Mouse (Mus musculus) MEL (cell line): Measurements from ENCODE around the gene Foxq1. TPM values are rescaled to one million over a fixed set of nuclear protein-coding genes. Genes with fewer than 3 reads are reported as not detected.

Experiments used
- DNase-seq: peaks from one replicate; pipeline ENCODE4 v3.0.0; 2011; ENCODE audit warnings: low read depth, low spot score
- H3K27ac ChIP-seq: 2 replicates; pipeline ENCODE4 v1.5.1; 2012; ENCODE audit warnings: low read depth, mild to moderate bottlenecking, control low read depth, low read length, moderate library complexity; ENCODE audit not compliant: control insufficient read depth
- H3K27me3 ChIP-seq, 2 experiments: fragments of 150-350 bp in 1 of 2; sonication (generic) in 1 of 2; 2 replicates each; pipeline ENCODE4 v1.6.1; 2012; ENCODE audit warnings: low read length in 2 of 2, mild to moderate bottlenecking in 2 of 2, improper control_type of control experiment in 1 of 2, moderate library complexity in 1 of 2; ENCODE audit not compliant: insufficient read depth in 2 of 2, control insufficient read depth in 1 of 2
- H3K36me3 ChIP-seq, 2 experiments: 2 replicates each; pipeline ENCODE4 v1.6.1; 2012 to 2014; ENCODE audit warnings: low read length in 2 of 2, improper control_type of control experiment in 1 of 2, inconsistent platforms in 1 of 2, mild to moderate bottlenecking in 1 of 2; ENCODE audit not compliant: insufficient read depth in 2 of 2, control insufficient read depth in 1 of 2
- H3K4me1 ChIP-seq, 2 experiments: fragments of 150-350 bp in 1 of 2; sonication (generic) in 1 of 2; 2 replicates each; pipeline ENCODE4 v1.6.1; 2012; ENCODE audit warnings: low read length in 2 of 2, improper control_type of control experiment in 1 of 2, mild to moderate bottlenecking in 1 of 2; ENCODE audit not compliant: insufficient read depth in 2 of 2, control insufficient read depth in 1 of 2
- H3K4me3 ChIP-seq, 2 experiments: fragments of 150-350 bp in 1 of 2; sonication (generic) in 1 of 2; 2 replicates each; pipeline ENCODE4 v1.5.1; 2012; ENCODE audit warnings: low read depth in 2 of 2, low read length in 2 of 2, mild to moderate bottlenecking in 2 of 2, moderate library complexity in 2 of 2, control low read depth in 1 of 2, improper control_type of control experiment in 1 of 2; ENCODE audit not compliant: control insufficient read depth in 1 of 2, insufficient read depth in 1 of 2
- H3K79me2 ChIP-seq: 2 replicates; pipeline ENCODE4 v1.6.1; 2012; ENCODE audit warnings: mild to moderate bottlenecking, low read length, moderate library complexity; ENCODE audit not compliant: control insufficient read depth, poor library complexity, insufficient read depth
- H3K9ac ChIP-seq: 2 replicates; pipeline ENCODE4 v1.6.1; 2012; ENCODE audit warnings: low read depth, mild to moderate bottlenecking, control low read depth, low read length, moderate library complexity; ENCODE audit not compliant: control insufficient read depth, poor library complexity, severe bottlenecking
- H3K9me3 ChIP-seq: fragments of 150-350 bp; sonication (generic); replicated peaks from 2 replicates; pipeline ENCODE4 v1.6.1; 2012; ENCODE audit warnings: mild to moderate bottlenecking, low read length, improper control_type of control experiment, moderate library complexity; ENCODE audit not compliant: insufficient read depth
- BHLHE40 ChIP-seq: IDR thresholded peaks from 2 replicates; pipeline ENCODE4 v1.6.1; 2012; ENCODE audit warnings: low read depth, mild to moderate bottlenecking, inconsistent platforms, low read length, improper control_type of control experiment, borderline replicate concordance
- CHD2 ChIP-seq: IDR thresholded peaks from 2 replicates; pipeline ENCODE4 v1.6.1; 2011; ENCODE audit warnings: low read length, improper control_type of control experiment
- E2F4 ChIP-seq: IDR thresholded peaks from 2 replicates; pipeline ENCODE4 v1.6.1; 2011; ENCODE audit warnings: low read depth, low read length, improper control_type of control experiment, borderline replicate concordance
- EP300 ChIP-seq, 2 experiments: IDR thresholded peaks; 2 replicates each; pipeline ENCODE4 v1.6.1; 2011; ENCODE audit warnings: improper control_type of control experiment in 2 of 2, low read length in 2 of 2, low read depth in 1 of 2, mild to moderate bottlenecking in 1 of 2
- ETS1 ChIP-seq: IDR thresholded peaks from 2 replicates; pipeline ENCODE4 v1.6.1; 2012; ENCODE audit warnings: low read depth, mild to moderate bottlenecking, inconsistent platforms, low read length, improper control_type of control experiment, moderate library complexity
- HCFC1 ChIP-seq: IDR thresholded peaks from 2 replicates; pipeline ENCODE4 v1.6.1; 2012; ENCODE audit warnings: low read depth, mild to moderate bottlenecking, inconsistent platforms, low read length, improper control_type of control experiment, moderate library complexity
- JUND ChIP-seq: IDR thresholded peaks from 2 replicates; pipeline ENCODE4 v1.6.1; 2011; ENCODE audit warnings: low read depth, mild to moderate bottlenecking, improper control_type of control experiment, low read length
- MAZ ChIP-seq: IDR thresholded peaks from 2 replicates; pipeline ENCODE4 v1.6.1; 2012; ENCODE audit warnings: low read depth, mild to moderate bottlenecking, inconsistent platforms, low read length, improper control_type of control experiment
- MEF2A ChIP-seq: IDR thresholded peaks from 2 replicates; pipeline ENCODE4 v1.6.1; 2014; ENCODE audit warnings: low read depth, mild to moderate bottlenecking, inconsistent platforms, low read length, improper control_type of control experiment; ENCODE audit not compliant: poor library complexity, insufficient replicate concordance, severe bottlenecking; ENCODE audit errors: extremely low read depth
- MYB ChIP-seq: IDR thresholded peaks from 2 replicates; pipeline ENCODE4 v1.6.1; 2011; ENCODE audit warnings: mild to moderate bottlenecking, low read depth, low read length, improper control_type of control experiment
- NRF1 ChIP-seq: IDR thresholded peaks from 2 replicates; pipeline ENCODE4 v1.6.1; 2014; ENCODE audit warnings: low read depth, mild to moderate bottlenecking, inconsistent platforms, low read length, improper control_type of control experiment, moderate library complexity; ENCODE audit not compliant: poor library complexity, insufficient read depth, severe bottlenecking
- POLR2AphosphoS2 ChIP-seq: IDR thresholded peaks from 2 replicates; pipeline ENCODE4 v1.6.1; 2011; ENCODE audit warnings: low read length, improper control_type of control experiment
- SMC3 ChIP-seq: IDR thresholded peaks from 2 replicates; pipeline ENCODE4 v1.6.1; 2011; ENCODE audit warnings: low read depth, low read length, improper control_type of control experiment
- TAL1 ChIP-seq: IDR thresholded peaks from 2 replicates; pipeline ENCODE4 v1.6.1; 2012; ENCODE audit warnings: mild to moderate bottlenecking, inconsistent platforms, low read length, moderate library complexity, mixed read lengths
- TBP ChIP-seq: IDR thresholded peaks from 2 replicates; pipeline ENCODE4 v1.8.0; 2011; ENCODE audit warnings: low read depth, low read length, improper control_type of control experiment
- TCF12 ChIP-seq: IDR thresholded peaks from 2 replicates; pipeline ENCODE4 v1.6.1; 2014; ENCODE audit warnings: low read depth, mild to moderate bottlenecking, inconsistent platforms, low read length, improper control_type of control experiment, moderate library complexity
- USF1 ChIP-seq: IDR thresholded peaks from 2 replicates; pipeline ENCODE4 v1.6.1; 2014; ENCODE audit warnings: low read depth, mild to moderate bottlenecking, inconsistent platforms, low read length, improper control_type of control experiment, moderate library complexity
- USF2 ChIP-seq, 2 experiments: IDR thresholded peaks; 2 replicates each; pipeline ENCODE4 v1.6.1; 2011 to 2012; ENCODE audit warnings: improper control_type of control experiment in 2 of 2, low read length in 2 of 2, borderline replicate concordance in 1 of 2, inconsistent platforms in 1 of 2, low read depth in 1 of 2, mild to moderate bottlenecking in 1 of 2; ENCODE audit not compliant: insufficient read depth in 1 of 2
- ZC3H11A ChIP-seq: IDR thresholded peaks from 2 replicates; pipeline ENCODE4 v1.6.1; 2012; ENCODE audit warnings: low read depth, mild to moderate bottlenecking, inconsistent platforms, low read length, improper control_type of control experiment
- ZMIZ1 ChIP-seq: IDR thresholded peaks from 2 replicates; pipeline ENCODE4 v1.6.1; 2012; ENCODE audit warnings: low read depth, mild to moderate bottlenecking, inconsistent platforms, low read length, improper control_type of control experiment, moderate library complexity
- ZNF384 ChIP-seq: IDR thresholded peaks from 2 replicates; pipeline ENCODE4 v1.6.1; 2012; ENCODE audit warnings: low read depth, mild to moderate bottlenecking, inconsistent platforms, low read length, improper control_type of control experiment
- polyA plus RNA-seq, 2 experiments: library from polyadenylated mRNA; stranded (reverse) in 1 of 2; unstranded in 1 of 2; fragments of >175 nt in 1 of 2; fragments of >200 nt in 1 of 2; gene quantifications; 2 replicates each; pipeline versions ENCODE4 v1.2.1 to v1.2.4; 2012; ENCODE audit warnings: low replicate concordance in 2 of 2, low read depth in 1 of 2; ENCODE audit not compliant: insufficient read length in 2 of 2, insufficient read depth in 1 of 2, missing spikeins in 1 of 2
- total RNA-seq: library from RNA; depleted of rRNA; stranded (reverse); fragments of 300-350 nt; gene quantifications from 2 replicates; pipeline ENCODE4 v1.2.3, GENCODE M21; 2012

The Foxq1 gene
- total and polyA plus RNA-seq, 3 experiments = not detected

DNA sequence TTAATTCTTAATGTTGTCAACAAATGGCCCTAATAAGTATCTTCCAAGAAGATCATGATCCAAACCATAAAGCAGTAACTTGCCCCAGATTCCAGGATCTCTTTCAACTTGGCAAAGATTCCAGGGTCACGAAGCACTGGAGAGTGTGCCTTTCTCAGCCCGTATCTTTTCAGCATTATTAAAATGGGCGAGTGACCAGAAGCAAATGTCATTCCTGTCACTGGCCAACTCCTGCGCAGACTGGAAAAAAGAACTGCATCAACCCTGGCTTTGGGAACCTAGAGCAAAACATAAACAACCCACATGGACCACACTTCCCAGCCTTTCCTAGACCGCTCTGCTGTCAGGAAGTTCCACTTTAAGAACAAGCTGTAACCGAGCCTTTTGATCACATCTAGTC lies 8.5 kb downstream of the Foxq1 start:
- H3K9me3 ChIP-seq = no peaks in the 10 kb centered on the region
- no peaks in the 10 kb centered on the region for H3K27me3 ChIP-seq
- no peaks in the 10 kb centered on the region for H3K79me2 ChIP-seq
- H3K36me3 ChIP-seq = no peaks in the 10 kb centered on the region
- H3K4me3 ChIP-seq = no peak overlapping the region
- no peak overlapping the region for H3K27ac ChIP-seq
- no peak for DNase-seq
- no peaks in the 10 kb centered on the region for H3K4me1 ChIP-seq
- TF ChIP-seq E2F4 (no peak), USF1 (no peak), USF2 (IDR thresholded peaks at IDR 0.05; ENCODE audit: borderline replicate concordance in 1 of 2, insufficient read depth in 1 of 2, low read depth in 1 of 2, low read length in 2 of 2) (no peak), ZC3H11A (no peak), POLR2AphosphoS2 (no peak), ZNF384 (no peak), SMC3 (no peak), NRF1 (no peak), TBP (no peak), TCF12 (no peak), HCFC1 (no peak), ETS1 (no peak), ZMIZ1 (no peak), JUND (no peak), BHLHE40 (no peak), MAZ (no peak), CHD2 (no peak)
- H3K9ac ChIP-seq = no peak overlapping the region

DNA sequence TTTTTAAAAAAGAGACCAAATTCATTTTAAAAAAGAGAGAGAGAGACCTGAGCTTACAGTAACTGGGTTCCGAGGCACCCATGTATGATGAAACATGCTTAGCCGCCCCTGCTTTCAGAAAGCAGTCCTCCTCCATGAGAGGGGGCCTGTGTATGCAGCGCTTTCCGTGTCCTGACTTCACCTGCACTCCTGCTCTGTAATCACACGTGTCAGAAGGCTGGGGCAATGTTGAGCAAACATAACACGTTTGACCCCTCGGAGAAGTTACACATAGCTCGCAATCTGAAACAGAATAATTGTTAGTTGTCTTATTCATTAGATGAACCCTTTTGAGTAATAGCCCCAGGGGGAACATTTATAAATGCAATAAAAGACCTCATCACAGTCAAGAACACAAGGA lies 11.2 kb downstream of the Foxq1 start:
- Histone ChIP-seq H3K4me1 (no peaks in the 10 kb centered on the region), H3K79me2 (no peaks in the 10 kb centered on the region)
- TF ChIP-seq MAZ (no peak), MYB (no peak), BHLHE40 (no peak), TAL1 (no peak), ZC3H11A (no peak), MEF2A (no peak), EP300 (IDR thresholded peaks at IDR 0.05; ENCODE audit: low read depth in 1 of 2, low read length in 2 of 2) (no peak), ZMIZ1 (no peak)
- TF ChIP-seq, all 39 proteins: peak for 0
- Histone ChIP-seq H3K27ac (no peak overlapping the region), H3K9ac (no peak overlapping the region), H3K36me3 (no peaks in the 10 kb centered on the region), H3K4me3 (no peak overlapping the region), H3K27me3 (no peaks in the 10 kb centered on the region), H3K9me3 (no peaks in the 10 kb centered on the region)
- no peak for DNase-seq
